Mouse (Mus musculus) G1E (cell line): ENCODE measurements around the gene Zic1. TPM values are rescaled to one million over a fixed set of nuclear protein-coding genes. Genes with fewer than 3 reads are reported as not detected.
A peak's percentile ranks its signal among the peaks of the same experiment; 100 is the strongest.

Experiments
- ATAC-seq: 2 replicates; pipeline ENCODE4 v1.8.0; 2016; ENCODE audit warnings: mild to moderate bottlenecking; ENCODE audit not compliant: insufficient number of reproducible peaks, poor library complexity, low FRiP score, severe bottlenecking; ENCODE audit errors: extremely low read depth
- DNase-seq: peaks from one replicate; pipeline ENCODE4 v3.0.0; 2012; ENCODE audit warnings: low spot score
- H3K27me3 ChIP-seq: 2 replicates; pipeline ENCODE4 v1.6.1; 2012; ENCODE audit warnings: mild to moderate bottlenecking, low read length, inconsistent platforms; ENCODE audit not compliant: insufficient read depth
- H3K36me3 ChIP-seq: replicated peaks from 2 replicates; pipeline ENCODE3; 2012; ENCODE audit warnings: mild to moderate bottlenecking, inconsistent platforms
- H3K4me1 ChIP-seq: 2 replicates; pipeline ENCODE4 v1.6.1; 2012; ENCODE audit warnings: low read depth, low read length, inconsistent platforms, mixed read lengths; ENCODE audit not compliant: insufficient read depth
- H3K4me3 ChIP-seq: 2 replicates; pipeline ENCODE4 v1.5.1; 2012; ENCODE audit warnings: low read depth, mild to moderate bottlenecking, inconsistent platforms, low read length, moderate library complexity, mixed read lengths
- H3K9me3 ChIP-seq: replicated peaks from 2 replicates; pipeline ENCODE4 v1.6.1; 2012; ENCODE audit warnings: inconsistent platforms
- CTCF ChIP-seq: IDR thresholded peaks from 2 replicates; pipeline ENCODE4 v1.5.1; 2012; ENCODE audit warnings: low read depth, low read length, inconsistent platforms, mixed read lengths
- GATA1 ChIP-seq: IDR thresholded peaks from 2 replicates; pipeline ENCODE4 v1.6.1; 2012; ENCODE audit warnings: borderline replicate concordance, low read length, inconsistent platforms, mixed read lengths
- GATA2 ChIP-seq: IDR thresholded peaks from 2 replicates; pipeline ENCODE4 v1.6.1; 2012; ENCODE audit warnings: low read depth, low read length, inconsistent platforms, borderline replicate concordance
- POLR2AphosphoS5 ChIP-seq: IDR thresholded peaks from 2 replicates; pipeline ENCODE4 v1.6.1; 2012; ENCODE audit warnings: low read depth, low read length, inconsistent platforms; ENCODE audit not compliant: insufficient replicate concordance
- TAL1 ChIP-seq: conservative IDR thresholded peaks from 2 replicates; pipeline ENCODE4 v1.6.1; 2012; ENCODE audit warnings: low read depth, low read length, inconsistent platforms, mixed read lengths
- polyA plus RNA-seq: library from polyadenylated mRNA; stranded (reverse); fragments of >175 nt; gene quantifications from 2 replicates; pipeline ENCODE4 v1.2.3, GENCODE M21; 2012
- total RNA-seq, 2 experiments: library from RNA; stranded (forward) in 1 of 2; stranded (reverse) in 1 of 2; fragments of 200-1000 nt in 1 of 2; fragments of >200 nt in 1 of 2; fragmentation: Nextera tagmentation in 1 of 2; gene quantifications; 2 replicates each; pipeline ENCODE4 v1.2.3; 2014 to 2017

Zic1 gene
- total and polyA plus RNA-seq, 3 experiments: 0.05 TPM; not detected in 2

- peaks cover 74% of the 10 kb centered on the region for H3K9me3 ChIP-seq
- H3K27me3 ChIP-seq: no peaks in the 10 kb centered on the region; the same call in 1 of the 2 replicates
- no peak for TF ChIP-seq CTCF
- TF ChIP-seq POLR2AphosphoS5: no peak
- TF ChIP-seq GATA1: no peak
- no peak for TF ChIP-seq TAL1
- TF ChIP-seq GATA2: no peak
- H3K4me3 ChIP-seq: no peak overlapping the region; the same call in 1 of the 2 replicates
- H3K36me3 ChIP-seq: no peaks in the 10 kb centered on the region
- ATAC-seq (no peak), DNase-seq (no peak)
- no peaks in the 10 kb centered on the region for H3K4me1 ChIP-seq
Observed at GRCm38 (mm10) chr9:91381284-91382110, 15.9 kb upstream of the Zic1 start.

GRCm38 (mm10) chr9:91380458-91380914 lies 14.9 kb upstream of the Zic1 start:
- no peaks in the 10 kb centered on the region; the same call in 1 of the 2 replicates for H3K27me3 ChIP-seq

GRCm38 (mm10) chr9:91379781-91380457 lies 14.3 kb upstream of the Zic1 start:
- Histone ChIP-seq H3K36me3 (no peaks in the 10 kb centered on the region), H3K27me3 (no peaks in the 10 kb centered on the region; the same call in 1 of the 2 replicates), H3K4me1 (no peaks in the 10 kb centered on the region), H3K4me3 (no peak overlapping the region), H3K9me3 (peaks cover 67% of the 10 kb centered on the region)
- no peak for DNase-seq
- no peak for ATAC-seq
- TF ChIP-seq POLR2AphosphoS5 (no peak), GATA2 (no peak), GATA1 (no peak), CTCF (no peak), TAL1 (no peak)

More at GRCm38 (mm10) chr9:91380458-91380914, 14.9 kb upstream of the Zic1 start:
- ATAC-seq: no peak
- Histone ChIP-seq H3K4me3 (no peak overlapping the region), H3K36me3 (no peaks in the 10 kb centered on the region), H3K9me3 (peaks cover 71% of the 10 kb centered on the region), H3K4me1 (no peaks in the 10 kb centered on the region)
- no peak for DNase-seq
- TF ChIP-seq CTCF (no peak), GATA1 (no peak), POLR2AphosphoS5 (no peak), TAL1 (no peak), GATA2 (no peak)

- TF ChIP-seq GATA1: no peak
- no peak for TF ChIP-seq POLR2AphosphoS5
- no peak for TF ChIP-seq CTCF
- TF ChIP-seq TAL1: no peak
- TF ChIP-seq GATA2: no peak
- no peaks in the 10 kb centered on the region for H3K4me1 ChIP-seq
- DNase-seq (no peak), ATAC-seq (no peak)
- peaks cover 63% of the 10 kb centered on the region for H3K9me3 ChIP-seq
- H3K36me3 ChIP-seq: no peaks in the 10 kb centered on the region
- H3K4me3 ChIP-seq: no peak overlapping the region
- no peaks in the 10 kb centered on the region; the same call in 1 of the 2 replicates for H3K27me3 ChIP-seq
Observed at GRCm38 (mm10) chr9:91379300-91379635, 13.7 kb upstream of the Zic1 start.

- ATAC-seq: no peak
- H3K9me3 ChIP-seq: peaks cover 57% of the 10 kb centered on the region
- H3K4me1 ChIP-seq: no peaks in the 10 kb centered on the region
- no peaks in the 10 kb centered on the region for H3K36me3 ChIP-seq
- DNase-seq: no peak
- no peaks in the 10 kb centered on the region for H3K27me3 ChIP-seq
- TF ChIP-seq POLR2AphosphoS5 (no peak), CTCF (no peak), GATA1 (no peak), GATA2 (no peak), TAL1 (no peak)
- peak overlapping the region; percentile 13; the same call in 1 of the 2 replicates for H3K4me3 ChIP-seq
Observed at GRCm38 (mm10) chr9:91378411-91379299, 13.0 kb upstream of the Zic1 start.
